Mouse (Mus musculus): Measurements from ENCODE around the gene Tpbgl. TPM values are rescaled to one million over a fixed set of nuclear protein-coding genes. Genes with fewer than 3 reads are reported as not detected.

The Tpbgl gene
- total and polyA plus RNA-seq, 2 experiments from 2014 or later: 0.86 to 2.1 TPM

- no peaks in the 10 kb centered on the region for H3K27me3 ChIP-seq (ENCODE audit: insufficient read depth, low read length)
- H3K36me3 ChIP-seq (ENCODE audit: insufficient read depth): peaks cover 25% of the 10 kb centered on the region
- H3K9ac ChIP-seq: no peak overlapping the region
- no peak for ATAC-seq
- no peak overlapping the region for H3K4me2 ChIP-seq (ENCODE audit: low read depth)
- H3K9me3 ChIP-seq (ENCODE audit: low read length): no peaks in the 10 kb centered on the region
- no peak for TF ChIP-seq CTCF (IDR thresholded peaks at IDR 0.05; ENCODE audit: low read depth)
- 82% methylated on average over 7 of the region's 7 CpGs for WGBS
- H3K4me1 ChIP-seq (ENCODE audit: insufficient read depth): peaks cover 11% of the 10 kb centered on the region
- no peak for DNase-seq
- no peak overlapping the region for H3K4me3 ChIP-seq (ENCODE audit: low read depth, low read length)
- H3K27ac ChIP-seq (ENCODE audit: low read depth, low read length): no peak overlapping the region
Measured at GRCm38 (mm10) chr7:99582306-99582705, 44.6 kb downstream of the Tpbgl start.

- WGBS: 38% methylated on average over 6 of the region's 6 CpGs
- peak overlapping the region; percentile 44 for H3K4me2 ChIP-seq (ENCODE audit: low read depth)
- H3K9ac ChIP-seq: no peak overlapping the region
- peaks cover 13% of the 10 kb centered on the region for H3K36me3 ChIP-seq (ENCODE audit: insufficient read depth)
- no peak for TF ChIP-seq CTCF (IDR thresholded peaks at IDR 0.05; ENCODE audit: low read depth)
- DNase-seq (no peak), ATAC-seq (no peak)
- no peaks in the 10 kb centered on the region for H3K27me3 ChIP-seq (ENCODE audit: insufficient read depth, low read length)
- no peak overlapping the region for H3K27ac ChIP-seq (ENCODE audit: low read depth, low read length)
- no peaks in the 10 kb centered on the region for H3K9me3 ChIP-seq (ENCODE audit: low read length)
- no peak overlapping the region for H3K4me3 ChIP-seq (ENCODE audit: low read depth, low read length)
- H3K4me1 ChIP-seq (ENCODE audit: insufficient read depth): peaks cover 11% of the 10 kb centered on the region
Measured at GRCm38 (mm10) chr7:99580247-99580646, 46.7 kb downstream of the Tpbgl start.

GRCm38 (mm10) chr7:99579491-99580190, 47.3 kb downstream of the Tpbgl start:
- 5% methylated on average over 16 of the region's 16 CpGs for WGBS
- peak; percentile 80 for ATAC-seq
- peak overlapping the region; percentile 20; the same call in 1 of the 2 replicates for H3K4me3 ChIP-seq (ENCODE audit: low read depth, low read length)
- H3K4me2 ChIP-seq (ENCODE audit: low read depth): peak overlapping the region; percentile 44
- no peaks in the 10 kb centered on the region for H3K9me3 ChIP-seq (ENCODE audit: low read length)
- H3K36me3 ChIP-seq (ENCODE audit: insufficient read depth): peaks cover 9% of the 10 kb centered on the region; the same call in 1 of the 2 replicates
- peaks cover 11% of the 10 kb centered on the region for H3K4me1 ChIP-seq (ENCODE audit: insufficient read depth)
- no peaks in the 10 kb centered on the region for H3K27me3 ChIP-seq (ENCODE audit: insufficient read depth, low read length)
- DNase-seq: peak; percentile 68
- no peak for TF ChIP-seq CTCF (IDR thresholded peaks at IDR 0.05; ENCODE audit: low read depth)
- H3K9ac ChIP-seq: peak overlapping the region; percentile 39
- H3K27ac ChIP-seq (ENCODE audit: low read depth, low read length): peak overlapping the region; percentile 69

- H3K27me3 ChIP-seq (ENCODE audit: insufficient read depth, low read length): no peaks in the 10 kb centered on the region
- H3K4me1 ChIP-seq (ENCODE audit: insufficient read depth): peaks cover 11% of the 10 kb centered on the region
- DNase-seq: no peak
- 75% methylated on average over 3 of the region's 3 CpGs for WGBS
- H3K27ac ChIP-seq (ENCODE audit: low read depth, low read length): no peak overlapping the region
- no peak for TF ChIP-seq CTCF (IDR thresholded peaks at IDR 0.05; ENCODE audit: low read depth)
- H3K9me3 ChIP-seq (ENCODE audit: low read length): no peaks in the 10 kb centered on the region
- H3K4me2 ChIP-seq (ENCODE audit: low read depth): no peak overlapping the region
- no peak overlapping the region for H3K4me3 ChIP-seq (ENCODE audit: low read depth, low read length)
- no peak for ATAC-seq
- H3K9ac ChIP-seq: no peak overlapping the region
- no peaks in the 10 kb centered on the region; the same call in 1 of the 2 replicates for H3K36me3 ChIP-seq (ENCODE audit: insufficient read depth)
Measured at GRCm38 (mm10) chr7:99578246-99578645, 48.7 kb downstream of the Tpbgl start.

Other genes with a start within 250 kb of the Tpbgl start
- gene Gdpd5, start 245.7 kb downstream of the Tpbgl start, total RNA-seq (2014; rRNA removed): 36.2 and 41.2 TPM in 2 replicates
- gene Gdpd5, start 245.7 kb downstream of the Tpbgl start, polyA plus RNA-seq (2015; fragmentation: Nextera tagmentation; extraction: Ambion mirVana): 30.9 and 38.2 TPM in 2 replicates
- gene Klhl35, start 161.1 kb downstream of the Tpbgl start, total RNA-seq (2014; rRNA removed): 3.8 and 4.5 TPM in 2 replicates
- 3.1 and 3.4 TPM in 2 replicates for gene Klhl35, start 161.1 kb downstream of the Tpbgl start, polyA plus RNA-seq (2015; fragmentation: Nextera tagmentation; extraction: Ambion mirVana)
- 1,114 and 1,634 TPM in 2 replicates for gene Rps3, start 143.4 kb downstream of the Tpbgl start, total RNA-seq (2014; rRNA removed)
- 543 and 688 TPM in 2 replicates for gene Rps3, start 143.4 kb downstream of the Tpbgl start, polyA plus RNA-seq (2015; fragmentation: Nextera tagmentation; extraction: Ambion mirVana)
- 88.0 and 102 TPM in 2 replicates for gene Arrb1, start 91.6 kb downstream of the Tpbgl start, total RNA-seq (2014; rRNA removed)
- 10.3 and 13.0 TPM in 2 replicates for gene Arrb1, start 91.6 kb downstream of the Tpbgl start, polyA plus RNA-seq (2015; fragmentation: Nextera tagmentation; extraction: Ambion mirVana)
- gene Slco2b1, start 84.2 kb upstream of the Tpbgl start, total RNA-seq (2014; rRNA removed): 10.8 and 10.9 TPM in 2 replicates
- 5.9 and 6.7 TPM in 2 replicates for gene Slco2b1, start 84.2 kb upstream of the Tpbgl start, polyA plus RNA-seq (2015; fragmentation: Nextera tagmentation; extraction: Ambion mirVana)
- not detected in 2 replicates for gene Olfr520, start 103.2 kb upstream of the Tpbgl start, total RNA-seq (2014; rRNA removed)
- not detected in 2 replicates for gene Olfr520, start 103.2 kb upstream of the Tpbgl start, polyA plus RNA-seq (2015; fragmentation: Nextera tagmentation; extraction: Ambion mirVana)
- not detected in 2 replicates for gene Olfr521, start 136.4 kb upstream of the Tpbgl start, total RNA-seq (2014; rRNA removed)
- not detected in 2 replicates for gene Olfr521, start 136.4 kb upstream of the Tpbgl start, polyA plus RNA-seq (2015; fragmentation: Nextera tagmentation; extraction: Ambion mirVana)
- gene Neu3, start 201.3 kb upstream of the Tpbgl start, total RNA-seq (2014; rRNA removed): 2.2 and 2.3 TPM in 2 replicates
- 0.65 and 1.5 TPM in 2 replicates for gene Neu3, start 201.3 kb upstream of the Tpbgl start, polyA plus RNA-seq (2015; fragmentation: Nextera tagmentation; extraction: Ambion mirVana)
- gene Xrra1, start 232.0 kb upstream of the Tpbgl start, total RNA-seq (2014; rRNA removed): 0.62 and 2.0 TPM in 2 replicates
- 1.7 and 2.0 TPM in 2 replicates for gene Xrra1, start 232.0 kb upstream of the Tpbgl start, polyA plus RNA-seq (2015; fragmentation: Nextera tagmentation; extraction: Ambion mirVana)
- 115 and 123 TPM in 2 replicates for gene Spcs2, start 236.4 kb upstream of the Tpbgl start, total RNA-seq (2014; rRNA removed)
- gene Spcs2, start 236.4 kb upstream of the Tpbgl start, polyA plus RNA-seq (2015; fragmentation: Nextera tagmentation; extraction: Ambion mirVana): 235 and 257 TPM in 2 replicates

Data from forebrain, postnatal 0 days (tissue).